Mouse (Mus musculus) retina, embryonic 14.5 days (tissue): ENCODE measurements around the gene Akap7.
"Not testable (repeated sequence)": the region's sequence is repeated elsewhere in the genome, so short reads cannot be mapped to it uniquely, and the experiment has no call there.

Experiments
- DNase-seq: peaks from one replicate; pipeline ENCODE4 v3.0.0-alpha.2; 2015; ENCODE audit warnings: low spot score

Akap7 gene

GRCm38 (mm10) chr10:25191166-25191565 lies 116.5 kb downstream of the Akap7 start:
- no peak for DNase-seq

GRCm38 (mm10) chr10:25186240-25186639 lies 121.4 kb downstream of the Akap7 start:
- not testable (repeated sequence) for DNase-seq

DNA sequence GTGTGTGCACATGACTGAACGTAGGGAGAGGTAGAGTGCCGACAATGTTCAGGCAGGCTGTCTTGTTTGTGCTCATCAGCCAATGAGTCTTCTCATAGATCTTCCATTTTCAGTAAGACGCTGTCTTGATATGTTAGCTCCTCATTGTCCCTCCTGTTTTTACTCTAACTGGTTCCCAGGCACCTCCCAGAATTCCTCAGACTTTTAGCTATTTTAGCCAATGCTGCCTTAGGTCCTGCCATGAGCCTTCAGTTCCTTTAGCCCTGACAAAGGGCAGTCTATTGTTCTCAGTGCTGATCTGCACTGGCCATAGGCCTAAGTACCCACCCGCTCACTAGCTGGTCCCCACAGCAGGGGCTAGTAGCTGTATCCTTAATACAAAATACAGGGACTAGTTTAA lies 122.0 kb downstream of the Akap7 start:
- no peak for DNase-seq

DNA sequence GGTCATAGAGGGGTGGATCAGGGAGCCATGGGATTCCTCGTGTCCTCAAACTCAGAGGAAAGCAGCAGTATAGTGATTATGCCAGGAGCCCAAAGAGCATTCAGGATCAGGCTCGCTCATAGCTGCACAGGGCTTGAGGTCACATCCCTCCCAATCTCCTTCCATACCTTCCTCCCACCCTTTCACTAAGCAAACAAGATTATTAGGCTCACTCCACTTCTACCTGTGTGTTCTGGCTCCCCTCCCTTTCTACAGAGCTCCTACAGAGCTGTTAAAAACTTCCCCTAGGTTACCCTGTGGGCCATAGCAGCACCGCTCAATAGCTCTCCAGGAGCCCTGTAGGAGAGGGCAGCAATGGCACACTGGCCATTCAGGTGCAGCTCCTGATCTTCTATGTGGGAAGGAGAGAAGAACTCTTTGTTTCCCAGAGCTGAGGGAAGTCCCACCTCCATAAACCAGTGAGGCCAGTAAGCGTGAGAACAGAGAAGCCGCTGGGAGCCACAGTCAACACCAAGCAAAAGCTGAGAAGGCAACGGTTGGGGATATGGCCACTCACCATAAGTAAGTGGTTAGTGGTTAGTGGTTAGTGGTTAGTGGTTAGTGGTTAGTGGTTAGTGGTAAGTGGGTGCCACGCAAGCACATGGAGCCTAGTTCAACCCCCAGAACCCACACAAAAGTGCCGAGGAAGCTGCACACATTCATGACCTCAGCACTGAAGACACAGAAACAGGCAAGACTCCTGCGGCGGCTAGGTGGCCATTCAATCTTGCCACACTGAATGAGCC lies 122.7 kb downstream of the Akap7 start:
- DNase-seq, result no peak

- no peak for DNase-seq
Measured at GRCm38 (mm10) chr10:25183271-25183670, 124.4 kb downstream of the Akap7 start.

GRCm38 (mm10) chr10:25179030-25179429 lies 128.6 kb downstream of the Akap7 start:
- DNase-seq, result no peak

- no peak for DNase-seq
Measured at GRCm38 (mm10) chr10:25177270-25177669, 130.4 kb downstream of the Akap7 start.

- DNase-seq, result no peak
Measured at GRCm38 (mm10) chr10:25174872-25175271, 132.8 kb downstream of the Akap7 start.

- no peak for DNase-seq
Measured at GRCm38 (mm10) chr10:25167365-25168194, 140.1 kb downstream of the Akap7 start.

GRCm38 (mm10) chr10:25163510-25163909 lies 144.2 kb downstream of the Akap7 start:
- not testable (repeated sequence) for DNase-seq

- DNase-seq, result no peak
Measured at GRCm38 (mm10) chr10:25161701-25162100, 146.0 kb downstream of the Akap7 start.

DNA sequence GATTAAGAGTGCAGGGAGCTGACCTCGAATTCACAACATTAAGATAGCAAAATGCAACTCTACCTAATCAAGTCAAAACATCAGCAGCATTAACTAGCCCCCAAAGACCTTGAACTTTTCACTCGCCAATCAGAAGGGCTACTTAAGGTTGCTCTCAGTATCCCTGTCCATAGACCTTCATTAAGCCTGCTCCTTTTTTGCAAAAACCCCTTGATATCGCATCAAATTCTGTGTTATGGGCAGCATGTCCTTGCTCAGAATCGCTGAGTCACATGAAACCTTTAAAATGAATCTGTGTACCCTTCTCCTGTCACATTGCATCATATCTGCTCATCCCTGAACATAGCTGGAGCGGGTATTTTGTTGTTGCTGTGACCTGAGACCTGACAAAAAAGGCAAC lies 149.0 kb downstream of the Akap7 start:
- no peak for DNase-seq

DNA sequence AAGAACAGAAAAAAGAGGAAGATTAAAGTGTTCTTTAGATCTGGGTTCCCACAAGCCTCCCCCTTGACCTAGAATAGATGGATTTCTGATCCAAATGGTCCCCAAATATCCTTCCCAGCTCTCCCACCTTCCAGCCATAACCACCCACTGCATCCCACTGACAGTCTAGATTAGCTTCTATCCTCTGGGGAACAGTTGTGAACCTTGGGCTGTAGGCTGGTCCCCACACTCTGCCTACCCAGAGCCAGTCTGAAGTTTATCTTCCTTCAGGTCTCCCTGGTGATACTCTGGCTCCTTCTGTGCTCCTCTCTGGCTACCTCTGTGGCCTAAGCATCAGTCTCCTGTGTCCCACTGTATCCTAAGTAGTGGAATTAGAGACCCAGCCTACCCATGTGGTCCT lies 150.3 kb downstream of the Akap7 start:
- DNase-seq, result no peak

DNA sequence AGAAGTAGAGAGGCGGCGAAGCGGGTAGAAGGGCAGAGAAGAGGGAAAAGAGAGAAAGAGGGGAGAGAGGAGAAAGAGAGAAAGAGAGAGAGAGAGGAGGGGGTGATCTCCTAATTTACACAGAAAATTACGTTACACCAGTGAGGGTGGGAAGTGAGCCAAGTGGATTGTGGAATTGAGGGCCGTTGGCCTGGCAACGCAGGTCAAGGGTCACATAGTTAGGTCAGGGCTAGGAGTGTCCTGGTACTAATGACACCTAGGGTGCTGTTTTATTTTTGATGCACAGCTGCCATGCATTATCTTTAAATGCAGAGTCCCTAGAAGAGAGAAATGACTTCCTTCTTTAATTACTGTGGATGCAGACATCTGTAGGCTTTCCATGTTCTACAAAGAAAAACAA lies 153.4 kb downstream of the Akap7 start:
- DNase-seq, result no peak

GRCm38 (mm10) chr10:25151172-25151800 lies 156.4 kb downstream of the Akap7 start:
- DNase-seq, result no peak

DNA sequence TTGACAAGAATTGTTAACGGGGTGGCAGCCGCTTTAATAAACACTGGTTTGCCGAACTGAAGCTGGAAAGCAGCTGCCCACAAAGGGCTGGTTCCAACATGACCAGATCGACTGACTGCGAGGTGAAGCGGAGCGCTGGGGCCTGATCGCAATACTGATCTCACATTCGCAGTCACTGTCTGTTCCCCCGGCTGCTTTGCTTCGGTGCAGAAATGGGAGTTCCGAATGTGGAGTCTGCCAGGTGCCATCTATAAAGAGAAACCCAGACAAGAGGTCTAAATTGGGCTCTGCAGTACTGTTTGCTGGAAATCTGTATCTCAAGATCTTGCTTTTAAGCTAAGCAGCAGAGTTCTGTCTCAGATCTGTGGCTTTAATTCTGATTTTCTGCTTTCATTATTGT lies 161.8 kb downstream of the Akap7 start:
- DNase-seq, result no peak

- DNase-seq, result no peak
Measured at GRCm38 (mm10) chr10:25144787-25145761, 162.6 kb downstream of the Akap7 start.

- DNase-seq, result no peak
Measured at GRCm38 (mm10) chr10:25141781-25142180, 165.9 kb downstream of the Akap7 start.

DNA sequence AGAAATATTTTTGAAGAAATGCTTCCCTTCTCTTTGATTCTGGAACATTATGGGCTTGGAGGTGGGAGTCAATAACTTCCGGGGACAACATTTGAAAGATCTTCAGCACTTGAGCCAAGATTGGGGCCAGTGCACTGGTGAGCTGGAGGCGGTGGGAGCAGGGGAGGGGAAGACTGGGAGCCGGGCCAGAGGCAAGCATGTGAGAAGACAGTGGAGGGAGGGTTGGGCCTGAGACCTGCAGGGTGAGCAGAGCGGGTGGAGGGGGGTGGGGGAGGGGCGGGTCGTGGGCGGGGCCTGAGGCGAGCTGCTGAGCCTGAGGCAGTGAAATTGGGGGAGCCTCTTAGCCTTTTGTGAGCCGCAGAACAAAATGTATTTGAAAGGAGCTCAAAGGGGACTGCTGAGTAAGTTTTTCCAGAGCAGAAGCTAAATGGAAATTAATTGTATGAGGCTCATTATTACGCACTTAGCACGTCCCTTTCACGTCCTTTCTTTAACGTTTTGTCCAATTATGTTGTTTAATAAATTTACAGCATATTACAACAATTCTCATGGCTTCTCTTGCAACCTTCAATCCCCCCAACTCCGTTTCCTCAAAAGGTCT lies 167.4 kb downstream of the Akap7 start:
- peak; percentile 47 for DNase-seq

DNA sequence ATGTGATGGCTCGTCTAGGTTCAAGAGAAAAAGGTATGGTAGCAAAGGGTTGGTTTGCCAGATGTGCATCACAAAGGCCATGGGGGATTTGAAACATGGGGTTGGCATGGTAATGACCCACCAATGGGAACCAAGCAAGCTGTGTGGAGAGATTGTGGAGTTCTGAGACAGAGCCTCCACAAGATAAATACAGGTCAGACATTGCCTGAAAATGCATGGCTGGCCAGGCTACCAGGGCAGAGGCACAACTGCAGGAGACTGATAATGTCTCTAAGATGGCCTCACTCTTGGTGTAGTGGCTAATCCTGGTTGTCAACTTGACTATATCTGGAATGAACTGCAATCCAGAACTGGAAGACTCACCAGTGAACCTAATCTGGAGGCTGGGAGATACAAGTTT lies 174.1 kb downstream of the Akap7 start:
- DNase-seq, result no peak

GRCm38 (mm10) chr10:25128455-25128863 lies 179.2 kb downstream of the Akap7 start:
- no peak for DNase-seq
